Mouse (Mus musculus): ENCODE measurements at regions not wholly inside any gene's neighbourhood (a gene's known extent, or its start where the extent isn't known, plus 50 kb on each side); places are given as distances from the start of the nearest gene placed in this dataset.

GRCm38 (mm10) chr13:40480830-40481229 lies 119.6 kb upstream of the Ofcc1 start:
- no peak for DNase-seq (ENCODE audit: low spot score)

GRCm38 (mm10) chr13:40472683-40473082 lies 111.4 kb upstream of the Ofcc1 start:
- DNase-seq (ENCODE audit: low spot score), result no peak

GRCm38 (mm10) chr13:40469162-40469561 lies 107.9 kb upstream of the Ofcc1 start:
- DNase-seq (ENCODE audit: low spot score), result no peak

- DNase-seq (ENCODE audit: low spot score), result no peak
These were observed 92.1 kb upstream of the Ofcc1 start for GRCm38 (mm10) chr13:40453360-40453759.

GRCm38 (mm10) chr13:40429831-40430230 lies 68.6 kb upstream of the Ofcc1 start:
- no peak for DNase-seq (ENCODE audit: low spot score)

- DNase-seq (ENCODE audit: low spot score), result peak; percentile 74
These were observed 61.8 kb upstream of the Ofcc1 start for GRCm38 (mm10) chr13:40423051-40423450.

- DNase-seq (ENCODE audit: low spot score), result no peak
These were observed 56.6 kb upstream of the Ofcc1 start for GRCm38 (mm10) chr13:40417856-40418255.

GRCm38 (mm10) chr13:40413074-40413473 lies 51.8 kb upstream of the Ofcc1 start:
- DNase-seq (ENCODE audit: low spot score), result no peak

All from retina, embryonic 14.5 days (tissue).